Mouse (Mus musculus): Measurements from ENCODE around the gene Sumo1.
"Not testable (repeated sequence)": the region's sequence is repeated elsewhere in the genome, so short reads cannot be mapped to it uniquely, and the experiment has no call there.

Sumo1 gene

DNA sequence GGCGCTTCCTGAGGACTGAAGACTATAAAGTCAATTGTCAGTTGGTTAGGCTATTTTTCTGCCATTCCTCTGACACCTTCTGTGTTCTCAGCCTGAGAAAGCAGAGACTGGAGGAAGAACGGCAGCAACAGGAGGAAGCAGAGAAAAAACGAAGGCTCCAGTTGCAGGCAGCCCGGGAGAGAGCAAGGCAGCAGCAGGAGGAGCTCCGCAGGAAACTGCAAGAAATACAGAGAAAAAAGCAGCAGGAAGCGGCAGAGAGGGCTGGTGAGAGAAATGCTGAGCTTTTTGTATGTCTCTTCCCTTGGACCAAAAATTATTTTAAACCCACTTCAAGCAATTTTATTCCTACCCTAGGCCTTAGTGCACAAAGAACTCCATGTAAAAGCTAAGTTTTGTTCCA lies 37.6 kb downstream of the Sumo1 start:
- DNase-seq, result no peak

DNA sequence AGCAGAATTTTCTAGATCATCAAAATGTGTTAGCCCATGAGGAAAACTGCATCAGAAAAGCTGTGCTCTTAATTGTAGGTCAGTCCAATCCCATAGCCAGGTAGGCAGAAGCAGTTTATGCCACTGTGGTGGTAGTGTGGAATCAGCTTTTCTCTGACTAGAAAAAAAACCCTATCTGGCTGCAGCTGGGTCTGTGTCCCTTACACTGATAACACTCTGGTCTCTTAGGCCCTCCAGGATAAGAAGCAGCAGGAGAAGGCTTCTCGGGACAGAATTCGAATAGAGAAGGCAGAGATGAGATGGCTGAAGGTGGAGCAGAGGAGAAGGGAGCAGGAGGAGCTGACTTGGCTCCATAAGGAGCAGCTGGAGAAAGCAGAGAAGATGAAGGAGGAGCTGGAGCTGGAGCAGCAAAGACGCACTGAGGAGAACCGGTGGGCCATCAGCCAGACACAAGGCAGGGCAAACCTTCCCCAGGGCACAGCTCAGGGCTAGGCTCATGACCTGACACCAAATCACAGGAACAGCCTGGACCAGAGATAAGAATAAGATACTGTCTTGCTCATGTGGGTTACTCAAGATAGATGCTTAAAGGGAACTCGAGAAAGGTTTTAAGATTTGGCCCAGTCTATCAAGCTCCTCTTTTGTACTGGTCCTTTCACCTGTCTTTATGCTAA lies 38.5 kb downstream of the Sumo1 start:
- no peak for DNase-seq

DNA sequence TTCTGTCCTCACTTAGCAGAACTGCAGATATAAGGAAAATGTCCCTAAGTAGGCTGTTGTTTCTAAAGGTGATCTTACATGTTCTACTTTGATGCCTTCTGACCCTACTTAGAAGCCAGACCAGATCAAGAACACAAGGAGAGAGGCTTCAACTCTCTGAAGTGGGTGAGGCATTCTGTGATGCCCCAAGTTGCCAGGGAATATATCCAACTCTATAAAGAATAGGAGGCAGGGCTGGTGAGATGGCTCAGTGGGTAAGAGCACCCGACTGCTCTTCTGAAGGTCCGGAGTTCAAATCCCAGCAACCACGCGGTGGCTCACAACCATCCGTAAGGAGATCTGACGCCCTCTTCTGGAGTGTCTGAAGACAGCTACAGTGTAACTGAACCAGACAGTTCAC lies 40.3 kb downstream of the Sumo1 start:
- DNase-seq, result not testable (repeated sequence)

DNA sequence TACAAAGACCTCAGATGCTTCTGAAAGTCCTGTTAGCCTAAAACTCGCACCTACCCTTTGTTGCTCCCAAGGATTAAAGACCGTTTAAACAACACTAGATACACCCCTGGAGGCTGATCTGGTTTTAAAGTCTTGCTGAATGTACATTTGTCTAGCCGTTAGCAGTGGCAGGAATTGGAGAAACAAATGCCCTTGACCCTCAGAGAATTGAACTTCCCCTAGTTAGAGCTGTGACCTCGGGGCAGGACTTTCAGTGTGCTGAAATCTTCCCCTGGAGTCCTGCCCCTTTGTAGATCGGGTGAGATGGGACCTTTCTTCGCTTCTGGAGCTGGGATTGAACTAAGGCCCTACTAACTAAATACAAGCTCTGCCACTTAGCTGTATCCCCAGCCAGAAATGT lies 41.4 kb downstream of the Sumo1 start:
- DNase-seq, result no peak

- DNase-seq, result peak; percentile 89
These were observed 45.2 kb downstream of the Sumo1 start for GRCm38 (mm10) chr1:59625410-59625809.

DNA sequence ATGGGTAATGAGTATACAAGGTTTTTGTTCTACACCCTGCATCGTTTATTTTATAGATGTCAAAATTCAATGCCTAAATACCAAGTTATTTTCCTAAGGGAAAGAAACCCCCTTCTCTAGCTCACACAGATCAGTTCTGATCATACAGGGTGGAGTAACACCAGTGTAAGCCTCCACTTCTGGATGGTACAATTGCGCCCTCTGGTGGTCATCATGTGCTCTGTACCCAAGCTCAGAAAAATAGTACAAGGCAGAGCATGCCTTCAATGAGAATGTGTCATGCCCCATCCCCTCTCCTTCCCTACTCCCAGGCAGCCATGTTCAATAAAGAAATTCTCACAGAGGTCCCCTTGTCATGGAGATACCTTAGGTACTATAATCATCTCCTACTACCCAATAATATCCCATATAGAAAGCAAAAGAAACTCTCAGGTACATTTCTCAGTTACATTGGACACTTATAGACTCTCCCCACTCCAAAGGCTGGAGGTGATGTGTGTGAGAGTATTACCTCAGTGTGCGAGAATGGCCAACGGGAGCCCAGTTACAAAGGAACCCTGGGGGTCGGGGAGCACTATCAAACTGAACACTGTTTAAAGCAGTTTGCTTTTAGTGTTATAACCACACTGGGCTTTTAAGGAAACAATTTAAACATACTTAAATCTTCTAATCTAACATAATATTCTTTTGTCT lies 47.2 kb downstream of the Sumo1 start:
- peak; percentile 69 for DNase-seq

DNA sequence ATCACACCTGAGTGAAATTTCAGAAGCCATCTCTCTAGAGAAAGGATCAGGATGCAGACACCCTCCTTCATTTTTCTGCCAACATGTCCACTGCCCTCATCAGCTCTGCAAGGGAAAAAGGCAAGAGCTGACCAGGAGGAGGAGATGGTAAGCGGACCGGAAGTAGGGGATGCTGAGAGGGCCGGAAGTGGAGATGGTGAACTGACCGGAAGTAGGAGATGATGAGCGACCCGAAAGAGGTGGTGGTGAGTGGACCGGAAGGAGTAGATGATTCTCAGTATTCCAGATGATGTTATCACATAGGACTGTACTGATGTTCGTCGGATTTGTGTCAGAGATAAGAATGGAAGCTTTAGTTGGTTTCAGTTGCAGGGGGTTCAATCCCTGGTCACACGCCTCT lies 51.4 kb downstream of the Sumo1 start:
- no peak for DNase-seq

DNA sequence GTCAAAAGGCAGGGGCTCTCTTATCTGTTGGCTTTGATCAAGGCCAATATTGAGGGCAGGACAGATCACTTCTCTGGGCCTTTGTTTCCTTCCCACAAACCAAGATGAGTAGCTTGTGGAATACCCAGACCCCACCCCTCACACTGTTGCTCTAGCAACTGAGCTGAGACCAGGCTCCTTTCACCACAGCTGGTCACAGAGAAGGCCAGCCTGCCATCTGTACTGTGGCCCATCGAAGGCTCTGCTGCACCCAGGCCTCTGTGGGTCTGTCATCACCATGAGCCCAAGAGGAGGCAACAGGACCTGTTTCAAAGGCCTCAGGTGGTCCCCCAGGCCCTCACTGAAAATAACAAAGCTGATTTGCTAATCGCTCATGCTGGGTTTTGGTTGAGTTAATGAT lies 55.6 kb downstream of the Sumo1 start:
- DNase-seq, result no peak

GRCm38 (mm10) chr1:59613795-59614194 lies 56.8 kb downstream of the Sumo1 start:
- DNase-seq, result no peak

- DNase-seq, result no peak
These were observed 59.7 kb downstream of the Sumo1 start for GRCm38 (mm10) chr1:59610929-59611328.

DNA sequence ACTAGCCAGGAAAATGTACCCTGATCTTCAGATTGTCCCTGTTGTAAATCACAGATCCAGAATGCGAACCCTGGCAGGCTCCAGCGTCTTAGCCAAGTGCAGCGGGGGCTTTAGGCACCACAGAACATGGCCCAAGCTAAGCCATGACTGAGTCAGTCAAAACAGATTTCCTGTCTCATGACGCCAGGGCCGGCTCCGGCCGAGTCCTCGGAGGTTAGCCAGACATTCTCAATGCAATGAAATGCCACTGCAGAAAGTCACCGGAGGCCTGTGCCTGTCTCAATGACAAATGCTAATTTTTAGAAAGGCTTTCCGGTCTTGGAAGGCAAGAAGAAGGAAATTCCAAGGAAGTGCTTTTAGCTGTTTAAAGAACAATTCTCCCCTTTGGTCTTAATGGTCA lies 60.7 kb downstream of the Sumo1 start:
- DNase-seq, result no peak

GRCm38 (mm10) chr1:59609458-59609857 lies 61.2 kb downstream of the Sumo1 start:
- DNase-seq, result no peak

- no peak for DNase-seq
These were observed 61.7 kb downstream of the Sumo1 start for GRCm38 (mm10) chr1:59608920-59609319.

- no peak for DNase-seq
These were observed 62.4 kb downstream of the Sumo1 start for GRCm38 (mm10) chr1:59608125-59608762.

DNA sequence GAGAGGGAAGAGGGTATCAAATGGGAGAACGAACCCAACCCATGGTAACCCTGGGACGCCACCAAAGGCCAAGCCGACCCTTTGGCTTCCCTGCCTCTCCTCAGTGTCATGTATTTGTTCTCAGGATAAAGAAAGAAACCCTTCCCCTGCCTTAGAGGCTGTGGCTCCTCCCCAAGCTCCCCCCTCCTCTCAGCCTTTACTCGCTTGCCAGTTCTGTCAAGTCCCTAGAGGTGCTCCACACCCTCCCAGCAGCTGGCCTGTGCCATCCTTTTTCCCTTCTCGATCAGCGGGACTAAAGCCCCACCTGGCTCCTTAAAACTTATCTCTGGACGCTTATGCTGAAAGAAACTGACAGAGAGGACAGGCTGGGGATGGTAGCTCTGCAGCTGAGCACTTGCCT lies 63.6 kb downstream of the Sumo1 start:
- no peak for DNase-seq

GRCm38 (mm10) chr1:59606479-59606878 lies 64.2 kb downstream of the Sumo1 start:
- DNase-seq, result no peak

GRCm38 (mm10) chr1:59603893-59604292 lies 66.7 kb downstream of the Sumo1 start:
- DNase-seq, result no peak

GRCm38 (mm10) chr1:59603417-59603712 lies 67.3 kb downstream of the Sumo1 start:
- no peak for DNase-seq

GRCm38 (mm10) chr1:59602531-59603416 lies 67.9 kb downstream of the Sumo1 start:
- DNase-seq, result peak; percentile 81

GRCm38 (mm10) chr1:59595609-59596008 lies 75.0 kb downstream of the Sumo1 start:
- no peak for DNase-seq

GRCm38 (mm10) chr1:59594586-59595266 lies 75.9 kb downstream of the Sumo1 start:
- no peak for DNase-seq

- peak; percentile 79 for DNase-seq
These were observed 77.0 kb downstream of the Sumo1 start for GRCm38 (mm10) chr1:59593622-59594035.

DNA sequence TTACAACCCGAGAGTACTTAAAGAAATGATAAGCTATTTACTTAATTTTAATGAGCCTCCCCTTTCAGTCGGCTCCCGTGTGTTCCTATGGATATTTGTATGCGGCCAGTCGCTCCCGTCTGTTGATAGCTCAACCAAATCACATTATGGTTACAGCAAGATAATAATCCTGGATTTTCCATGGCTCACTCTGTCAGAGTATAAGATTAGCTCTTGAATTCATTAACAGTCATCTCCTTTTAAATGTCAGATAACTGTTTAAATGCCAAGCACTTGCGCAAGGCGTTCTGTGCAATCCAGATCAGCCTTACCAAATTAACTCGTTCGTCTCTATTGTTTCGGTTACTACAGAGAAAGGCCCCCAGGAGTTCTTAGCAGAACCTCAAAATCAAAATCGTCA lies 77.8 kb downstream of the Sumo1 start:
- DNase-seq, result no peak
